Mouse (Mus musculus) ES-E14 (cell line): ENCODE measurements around the gene Cct2. TPM values are rescaled to one million over a fixed set of nuclear protein-coding genes. Genes with fewer than 3 reads are reported as not detected.

Experiments used
- DNase-seq: peaks from one replicate; pipeline ENCODE4 v3.0.0-alpha.2; 2013; ENCODE audit warnings: low read depth, low spot score
- H3K27ac ChIP-seq: 2 replicates; pipeline ENCODE4 v1.5.1; 2012; ENCODE audit warnings: low read depth, mild to moderate bottlenecking, low read length, moderate library complexity, mixed read lengths; ENCODE audit not compliant: poor library complexity, insufficient read depth, severe bottlenecking
- H3K36me3 ChIP-seq: 2 replicates; pipeline ENCODE4 v1.6.1; 2012; ENCODE audit warnings: mild to moderate bottlenecking, low read length, moderate library complexity, mixed read lengths; ENCODE audit not compliant: control insufficient read depth, poor library complexity, insufficient read depth, severe bottlenecking
- H3K4me1 ChIP-seq, 2 experiments: fragments of 150-350 bp in 1 of 2; sonication (generic) in 1 of 2; 2 replicates each; pipeline ENCODE4 v1.6.1; 2012; ENCODE audit warnings: low read length in 2 of 2, mild to moderate bottlenecking in 1 of 2, mixed read lengths in 1 of 2; ENCODE audit not compliant: control insufficient read depth in 2 of 2, insufficient read depth in 2 of 2, poor library complexity in 1 of 2
- H3K4me3 ChIP-seq, 2 experiments: fragments of 150-350 bp in 1 of 2; sonication (generic) in 1 of 2; 2 replicates each; pipeline ENCODE4 v1.5.1; 2012; ENCODE audit warnings: low read length in 2 of 2, low read depth in 1 of 2, mild to moderate bottlenecking in 1 of 2, mixed read lengths in 1 of 2; ENCODE audit not compliant: insufficient read depth in 1 of 2, poor library complexity in 1 of 2, severe bottlenecking in 1 of 2
- H3K9ac ChIP-seq: 2 replicates; pipeline ENCODE4 v1.6.1; 2012; ENCODE audit warnings: low read depth, mild to moderate bottlenecking, low read length, mixed read lengths; ENCODE audit not compliant: poor library complexity, insufficient read depth, severe bottlenecking
- H3K9me3 ChIP-seq: fragments of 150-350 bp; sonication (generic); 2 replicates; pipeline ENCODE4 v1.6.1; 2012; ENCODE audit warnings: low read depth, mild to moderate bottlenecking, low read length; ENCODE audit not compliant: control insufficient read depth, insufficient read depth
- CHD2 ChIP-seq: IDR thresholded peaks from 2 replicates; pipeline ENCODE4 v1.6.1; 2014; ENCODE audit warnings: mild to moderate bottlenecking, low read depth, low read length, inconsistent platforms
- HCFC1 ChIP-seq: IDR thresholded peaks from 2 replicates; pipeline ENCODE4 v1.6.1; 2012; ENCODE audit warnings: low read length, inconsistent platforms, borderline replicate concordance; ENCODE audit not compliant: insufficient read depth
- MAFK ChIP-seq: IDR thresholded peaks from 2 replicates; pipeline ENCODE4 v1.6.1; 2014; ENCODE audit warnings: mild to moderate bottlenecking, low read depth, low read length, inconsistent platforms; ENCODE audit not compliant: insufficient read depth
- ZC3H11A ChIP-seq: IDR thresholded peaks from 2 replicates; pipeline ENCODE4 v1.6.1; 2012; ENCODE audit warnings: low read depth, mild to moderate bottlenecking, inconsistent platforms, low read length, borderline replicate concordance
- ZNF384 ChIP-seq: IDR thresholded peaks from 2 replicates; pipeline ENCODE4 v1.6.1; 2012; ENCODE audit warnings: low read depth, low read length, inconsistent platforms
- in situ Hi-C, 2 experiments: fragments of 600-800 bp; cut with MboI; formaldehyde crosslinking; loops; one replicate each; pipeline ENCODE4 v1.15.1; 2025; ENCODE audit warnings: low sequenced_read_pairs in 2 of 2, inconsistent platforms in 1 of 2; ENCODE audit not compliant: unreplicated experiment in 2 of 2
- total RNA-seq: library from RNA; depleted of rRNA; stranded (reverse); fragments of 300-350 nt; gene quantifications from 2 replicates; pipeline ENCODE4 v1.2.3, GENCODE M21; 2012

The Cct2 gene
- total RNA-seq, 1 experiment, result 441 TPM

DNA sequence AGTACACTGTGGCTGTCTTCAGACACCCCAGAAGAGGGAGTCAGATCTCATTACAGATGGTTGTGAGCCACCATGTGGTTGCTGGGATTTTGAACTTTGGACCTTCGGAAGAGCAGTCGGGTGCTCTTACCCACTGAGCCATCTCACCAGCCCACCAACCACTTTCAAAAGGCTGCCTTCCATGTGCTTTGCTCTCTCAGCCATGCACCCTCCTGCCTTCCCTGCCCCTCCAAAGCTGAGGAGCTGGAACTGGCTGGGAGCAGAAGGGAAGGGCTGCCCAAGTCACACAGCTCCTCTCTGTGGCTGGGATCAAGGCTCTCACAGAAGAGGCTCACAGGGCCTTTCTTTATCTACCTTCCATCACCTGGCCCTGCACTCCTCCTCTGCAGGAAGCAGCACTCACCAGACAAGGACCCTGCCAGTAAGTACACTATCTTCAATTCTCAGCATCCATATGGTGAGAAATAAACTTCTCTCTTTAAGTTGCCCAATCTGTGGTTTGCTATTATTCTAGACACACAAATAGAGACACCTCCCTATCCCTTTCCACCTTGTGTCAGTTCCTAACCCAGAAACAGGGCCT is 33.6 kb upstream of the Cct2 start:
- no peak overlapping the region for H3K27ac ChIP-seq
- peaks cover 0 to 4% of the 10 kb centered on the region in 2 experiments; a peak in 1 of 4 replicates for H3K4me1 ChIP-seq
- no peak overlapping the region for H3K9ac ChIP-seq
- TF ChIP-seq CHD2 (no peak), ZC3H11A (no peak), HCFC1 (no peak), MAFK (no peak), ZNF384 (no peak)
- in situ Hi-C loops, result no loop called here
- H3K9me3 ChIP-seq, result no peaks in the 10 kb centered on the region
- DNase-seq, result no peak
- no peak overlapping the region for H3K4me3 ChIP-seq
- H3K36me3 ChIP-seq, result peaks cover 2% of the 10 kb centered on the region

DNA sequence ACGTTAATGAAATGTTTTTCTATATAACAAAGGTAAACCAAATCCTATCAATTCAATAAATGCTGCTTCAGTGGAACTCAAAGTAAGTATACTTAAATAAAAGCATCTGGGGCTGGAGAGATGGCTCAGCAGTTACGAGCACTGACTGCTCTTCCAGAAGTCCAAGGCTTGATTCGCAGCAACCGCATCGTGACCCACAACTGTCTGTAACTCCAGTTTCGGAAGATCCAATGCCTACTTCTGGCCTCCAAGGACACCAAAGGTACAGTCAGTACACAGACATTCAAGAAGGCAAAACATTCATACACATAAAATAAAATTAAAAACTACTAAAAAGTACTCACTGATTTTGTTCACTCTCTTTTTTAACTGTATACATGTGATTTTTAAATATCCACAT is 32.5 kb upstream of the Cct2 start:
- Histone ChIP-seq H3K9ac (no peak overlapping the region), H3K27ac (no peak overlapping the region), H3K36me3 (peaks cover 2% of the 10 kb centered on the region), H3K9me3 (no peaks in the 10 kb centered on the region), H3K4me1 (peaks cover 0 to 4% of the 10 kb centered on the region in 2 experiments; a peak in 1 of 4 replicates), H3K4me3 (no peak overlapping the region)
- in situ Hi-C loops, result no loop called here
- TF ChIP-seq MAFK, result no peak
- TF ChIP-seq CHD2, result no peak
- TF ChIP-seq ZC3H11A, result no peak
- TF ChIP-seq HCFC1, result no peak
- DNase-seq, result no peak

DNA sequence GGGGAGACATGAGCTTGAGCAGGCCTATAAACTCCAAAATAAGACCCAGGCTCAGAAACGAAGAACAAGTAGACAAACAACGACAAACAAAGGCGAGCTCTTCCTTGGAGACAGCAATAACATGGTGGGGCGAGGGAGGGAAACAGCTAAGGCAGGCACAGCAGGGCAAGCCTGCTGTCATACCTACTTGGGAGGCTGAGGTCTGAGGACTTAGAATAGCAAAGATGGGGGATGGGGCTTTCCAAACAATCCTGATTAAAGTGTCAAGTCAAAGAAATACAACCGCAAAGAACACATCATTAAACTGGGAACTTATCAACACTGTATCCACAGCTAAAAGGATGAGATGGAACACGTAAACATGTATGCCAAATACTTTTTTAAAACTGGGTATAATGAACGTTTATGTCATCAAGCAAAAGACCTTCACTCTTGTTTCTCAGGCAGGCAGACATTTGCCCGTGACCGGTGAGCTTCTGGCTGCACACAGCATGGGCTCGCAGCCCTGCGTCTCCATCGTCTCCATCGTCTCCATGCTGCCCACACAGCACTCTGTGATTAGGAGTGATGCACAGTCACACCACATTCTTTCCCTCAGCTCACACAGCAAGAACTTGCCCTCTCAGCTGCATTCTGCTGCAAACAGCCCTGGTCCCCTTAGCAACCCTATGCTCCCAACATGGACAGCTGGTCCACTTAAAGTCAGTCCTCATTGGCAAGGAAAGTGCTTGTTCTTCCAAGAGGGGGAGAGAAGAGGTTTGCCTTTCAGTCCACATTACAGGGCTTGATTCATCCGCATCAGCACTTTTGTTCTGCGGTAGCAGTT is 31.1 kb upstream of the Cct2 start:
- Histone ChIP-seq H3K4me3 (no peak overlapping the region), H3K9me3 (no peaks in the 10 kb centered on the region), H3K36me3 (peaks cover 2% of the 10 kb centered on the region), H3K9ac (no peak overlapping the region), H3K27ac (peak overlapping the region; percentile 8; the same call in 1 of the 2 replicates), H3K4me1 (peaks cover 0 to 4% of the 10 kb centered on the region in 2 experiments; a peak in 1 of 4 replicates)
- no peak for DNase-seq
- TF ChIP-seq MAFK, result peak; percentile 68
- TF ChIP-seq ZNF384, result no peak
- in situ Hi-C loops, result no loop called here

DNA sequence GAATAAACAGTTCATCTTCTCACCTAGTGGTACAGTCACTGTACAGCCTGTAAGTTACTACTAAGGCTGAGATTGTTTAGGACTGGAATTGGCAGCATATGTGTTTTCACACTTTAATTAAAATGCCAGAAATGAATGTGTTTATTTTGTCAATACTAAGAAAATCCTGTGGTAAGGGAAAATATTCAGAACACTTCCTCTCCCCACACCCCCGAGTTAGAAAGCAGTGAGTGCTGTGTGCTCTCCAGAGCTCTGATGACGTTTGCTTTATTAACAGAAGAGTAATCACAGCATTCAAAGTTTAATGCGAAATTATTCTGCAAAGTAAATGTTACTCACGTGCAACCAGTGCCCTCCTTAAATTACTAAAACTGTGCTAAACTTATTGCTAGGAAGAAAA is 26.0 kb upstream of the Cct2 start:
- Histone ChIP-seq H3K36me3 (peaks cover 2% of the 10 kb centered on the region), H3K9me3 (no peaks in the 10 kb centered on the region), H3K27ac (no peak overlapping the region), H3K4me1 (no peaks in the 10 kb centered on the region), H3K9ac (no peak overlapping the region), H3K4me3 (no peak overlapping the region)
- in situ Hi-C loops, result no loop called here
- no peak for DNase-seq
- no peak for TF ChIP-seq ZC3H11A

DNA sequence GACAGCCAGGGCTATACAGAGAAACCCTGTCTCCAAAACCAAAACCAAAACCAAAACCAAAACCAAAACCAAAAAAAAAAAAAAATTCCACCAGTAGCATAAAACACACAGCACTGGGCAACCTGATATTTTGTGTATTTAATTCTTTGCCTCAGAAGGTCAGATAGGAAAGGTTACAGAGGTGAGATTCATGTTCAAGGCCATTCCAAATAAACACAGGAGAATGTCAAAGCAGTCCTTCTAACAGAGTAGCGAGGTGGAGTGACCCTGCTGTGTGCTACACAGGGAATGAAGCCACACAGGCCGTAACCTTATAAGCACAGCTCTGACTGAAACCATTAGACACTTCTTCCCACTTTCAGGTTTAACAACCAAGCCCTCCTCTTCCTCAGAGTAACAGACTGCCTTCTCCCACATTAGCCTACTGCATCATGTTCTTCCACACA is 18.3 kb upstream of the Cct2 start:
- H3K9me3 ChIP-seq, result no peaks in the 10 kb centered on the region
- peaks cover 12% of the 10 kb centered on the region; the same call in 1 of the 2 replicates for H3K36me3 ChIP-seq
- DNase-seq, result no peak
- H3K4me1 ChIP-seq, result no peaks in the 10 kb centered on the region
- no peak overlapping the region for H3K4me3 ChIP-seq
- no peak overlapping the region for H3K9ac ChIP-seq
- TF ChIP-seq ZNF384 (no peak), CHD2 (no peak)
- in situ Hi-C loops, result no loop called here
- no peak overlapping the region for H3K27ac ChIP-seq
